Mouse (Mus musculus) ES-Bruce4 (cell line): Measurements from ENCODE around the gene Lrrc40.

ENCODE experiments used
- EP300 ChIP-seq: IDR thresholded peaks from 2 replicates; pipeline ENCODE4 v1.6.1; 2011; ENCODE audit warnings: low read depth, low read length; ENCODE audit not compliant: insufficient read depth
- POLR2A ChIP-seq: IDR thresholded peaks from one replicate; pipeline ENCODE4 v1.8.1; 2011; ENCODE audit warnings: low read length; ENCODE audit not compliant: insufficient read depth

DNA sequence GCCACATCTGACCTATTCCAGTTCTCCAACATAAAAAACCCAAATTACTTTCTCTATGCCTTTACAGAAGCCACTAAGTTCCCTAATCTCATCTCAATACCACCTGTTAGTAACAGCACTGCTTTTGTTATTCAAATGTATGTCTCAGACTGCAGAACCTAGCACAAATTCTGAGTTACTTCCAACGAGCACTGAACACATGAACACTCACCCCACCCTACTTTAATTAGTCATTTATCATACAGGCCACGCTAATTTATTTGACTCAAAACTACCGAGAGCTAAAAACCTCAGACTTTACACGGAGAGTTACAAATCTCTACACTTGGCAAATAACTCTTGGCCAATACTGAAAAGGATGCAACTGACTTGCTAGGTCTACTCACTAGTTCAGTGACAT, 4.4 kb upstream of the Lrrc40 start:
- TF ChIP-seq EP300 (no peak), POLR2A (no peak)
